Mouse (Mus musculus) forelimb bud, embryonic 11.5 days (tissue): ENCODE measurements around the gene Ralgapa2.

Experiments
- DNase-seq: peaks from one replicate; pipeline ENCODE4 v3.0.0-alpha.2; 2012; ENCODE audit warnings: low read depth, low spot score

The Ralgapa2 gene

DNA sequence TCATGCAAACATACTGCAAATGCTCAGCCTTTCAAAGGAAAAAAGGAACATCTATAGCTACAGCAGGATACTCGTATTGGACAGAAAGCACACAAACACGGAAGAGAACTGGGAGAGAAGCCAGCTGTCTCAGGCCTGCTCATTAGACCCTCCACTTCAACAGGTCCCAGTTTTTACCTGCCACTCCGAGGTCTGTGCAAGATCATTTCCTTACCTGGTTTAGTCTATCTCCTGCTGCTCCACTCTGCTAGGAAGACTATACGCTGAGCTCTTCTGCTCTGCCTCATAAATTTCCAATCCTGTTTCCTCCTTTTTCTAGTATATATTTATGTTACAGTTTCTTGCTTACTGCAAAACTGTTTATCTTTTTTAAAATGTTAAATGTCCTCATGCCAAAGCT lies 70.4 kb downstream of the Ralgapa2 start:
- no peak for DNase-seq

DNA sequence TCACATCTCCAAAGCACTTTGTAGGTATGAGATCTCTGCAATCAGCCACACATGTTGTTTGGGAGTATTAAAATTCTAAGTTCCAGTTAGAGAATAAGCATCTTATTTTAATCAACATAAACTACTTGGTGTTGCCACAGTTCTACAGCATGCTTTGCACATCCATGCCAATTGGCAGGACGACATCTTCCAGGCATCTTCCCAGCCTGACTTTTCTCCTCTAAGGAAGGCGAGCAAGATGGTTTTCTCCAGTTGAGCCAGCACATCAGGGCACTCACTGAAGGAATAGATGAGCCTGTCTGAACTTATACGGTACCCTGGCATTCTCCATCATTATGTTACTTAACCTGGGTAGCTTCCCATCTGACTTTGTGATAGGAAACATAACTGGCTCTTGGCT lies 83.4 kb downstream of the Ralgapa2 start:
- no peak for DNase-seq

DNA sequence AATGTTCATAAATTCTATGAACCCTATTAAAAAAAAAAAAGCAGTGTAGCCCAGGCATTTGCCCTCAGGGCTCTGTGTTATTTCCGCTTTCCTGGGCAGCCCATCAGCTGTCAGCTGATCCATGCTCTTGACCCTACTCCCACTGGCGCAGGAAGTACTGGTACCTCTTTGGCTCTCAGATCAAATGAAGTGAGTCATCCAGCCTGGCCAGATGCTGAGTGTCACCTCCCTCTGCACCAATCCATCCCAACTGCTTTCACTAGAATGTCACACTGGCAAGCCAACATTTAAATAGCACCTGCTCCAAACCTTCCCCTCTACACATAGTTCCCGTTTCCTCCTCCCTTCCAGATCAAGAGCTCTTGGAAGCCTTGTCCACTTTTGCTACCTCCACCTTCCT lies 84.8 kb downstream of the Ralgapa2 start:
- no peak for DNase-seq

DNA sequence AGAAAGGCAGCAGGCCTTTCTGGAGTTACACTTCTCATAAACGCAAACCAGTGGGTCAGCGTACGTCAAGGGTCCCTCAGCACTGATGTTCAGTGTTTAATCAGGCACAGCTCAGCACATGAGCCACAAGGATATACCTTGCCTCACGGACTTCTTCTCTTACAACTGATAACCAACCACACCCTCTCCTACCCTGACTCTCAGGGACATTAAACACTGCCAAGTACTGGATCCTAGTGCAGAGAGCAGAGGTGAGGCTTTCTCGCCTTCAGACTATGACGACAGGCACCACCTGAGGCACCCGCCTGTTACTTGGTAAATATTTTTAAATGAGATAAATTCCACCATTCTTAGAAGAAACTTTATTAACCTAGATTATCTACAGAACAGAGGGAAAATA lies 85.8 kb downstream of the Ralgapa2 start:
- no peak for DNase-seq

DNA sequence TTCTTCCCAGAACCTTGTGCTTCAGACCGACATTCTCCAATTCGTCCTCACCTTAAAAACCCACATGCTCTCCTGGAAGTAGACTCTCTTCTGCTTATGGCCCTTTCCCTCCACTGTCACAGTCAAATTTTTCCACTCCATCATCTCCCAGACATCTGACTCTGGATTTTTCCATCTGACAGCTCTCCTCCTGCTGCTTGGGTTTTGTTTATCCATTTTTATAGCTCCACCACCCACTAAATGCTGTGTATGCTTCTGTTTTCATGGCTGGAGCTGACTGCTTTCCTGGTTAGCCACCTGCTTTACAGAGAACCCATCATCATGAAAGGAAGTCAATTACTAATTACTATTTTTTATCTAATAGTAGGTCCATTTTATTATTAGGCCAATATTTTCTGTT lies 86.9 kb downstream of the Ralgapa2 start:
- DNase-seq = no peak

DNA sequence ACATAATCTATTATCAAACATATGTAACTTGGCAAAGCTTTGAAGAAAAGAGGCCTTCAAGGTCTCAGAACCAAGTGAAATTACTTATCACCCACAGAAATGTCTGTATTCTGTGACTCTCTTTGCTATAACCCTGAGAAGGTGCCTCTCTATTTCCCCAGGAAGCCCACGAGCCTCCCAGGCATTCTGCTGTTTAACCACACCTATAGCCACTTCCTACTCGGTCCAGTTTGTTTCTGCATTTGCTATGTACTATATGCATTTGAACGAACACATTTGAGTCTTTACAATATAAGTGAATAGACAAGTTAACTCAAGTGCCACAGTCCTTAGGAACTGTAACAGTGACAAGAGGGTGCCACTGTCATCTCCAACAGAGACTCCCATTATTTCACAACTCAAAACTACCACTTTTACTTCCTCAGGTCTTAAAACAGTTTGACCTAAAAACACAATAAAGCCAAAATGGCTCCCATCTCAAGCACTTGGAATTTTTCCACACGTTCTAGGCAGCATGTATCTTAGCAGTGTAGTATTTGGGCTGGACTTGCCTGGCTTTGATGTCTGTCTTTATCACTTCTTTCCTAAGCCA lies 88.3 kb downstream of the Ralgapa2 start:
- DNase-seq = no peak

DNA sequence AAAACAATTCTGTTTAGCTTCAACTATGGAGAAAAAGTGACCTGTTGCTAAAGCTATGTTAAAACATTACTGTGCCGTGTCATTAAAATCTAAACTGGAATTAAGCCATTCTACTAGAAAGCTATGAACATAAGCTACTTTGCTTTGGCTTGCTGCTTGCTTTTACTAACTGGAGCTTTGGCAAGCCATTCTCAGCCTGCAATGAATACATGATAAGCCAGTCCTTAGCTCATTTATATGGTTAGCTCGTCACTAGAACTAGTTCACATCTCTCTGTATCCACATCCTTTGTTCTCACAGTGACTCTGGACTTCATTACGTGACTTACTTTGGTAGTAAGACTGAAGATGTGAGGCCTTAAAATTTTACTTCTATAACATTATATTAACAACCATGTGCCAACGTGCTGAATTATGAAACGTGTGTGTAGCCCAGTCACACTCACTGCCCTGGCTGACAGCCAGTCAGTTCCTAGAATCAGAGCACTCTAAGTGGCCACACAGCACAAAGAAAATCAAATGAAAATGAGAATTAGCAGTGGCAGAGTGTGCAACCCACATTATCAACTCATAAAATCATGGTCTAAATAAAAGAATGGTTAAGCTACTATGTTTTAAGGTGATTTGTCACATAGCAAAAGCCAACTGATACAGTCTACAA lies 89.0 kb downstream of the Ralgapa2 start:
- no peak for DNase-seq

DNA sequence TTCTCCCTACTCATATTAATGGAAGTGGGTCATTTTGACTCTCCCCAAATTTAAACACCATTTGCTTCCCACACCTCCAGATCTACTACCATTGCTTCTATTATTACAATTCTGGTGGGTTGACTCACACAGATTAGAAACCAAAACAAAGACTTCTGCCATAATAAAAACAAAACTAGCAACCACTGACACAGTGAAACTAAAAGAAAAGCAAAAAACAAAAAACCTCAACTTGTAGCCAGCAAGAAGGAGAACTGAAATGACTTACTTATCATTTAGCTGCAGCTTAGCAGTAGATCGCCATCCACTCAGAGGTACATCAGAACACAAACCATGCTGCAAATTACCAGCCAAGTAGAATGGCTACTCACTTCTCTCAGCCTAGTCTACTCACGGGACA lies 95.9 kb downstream of the Ralgapa2 start:
- no peak for DNase-seq

DNA sequence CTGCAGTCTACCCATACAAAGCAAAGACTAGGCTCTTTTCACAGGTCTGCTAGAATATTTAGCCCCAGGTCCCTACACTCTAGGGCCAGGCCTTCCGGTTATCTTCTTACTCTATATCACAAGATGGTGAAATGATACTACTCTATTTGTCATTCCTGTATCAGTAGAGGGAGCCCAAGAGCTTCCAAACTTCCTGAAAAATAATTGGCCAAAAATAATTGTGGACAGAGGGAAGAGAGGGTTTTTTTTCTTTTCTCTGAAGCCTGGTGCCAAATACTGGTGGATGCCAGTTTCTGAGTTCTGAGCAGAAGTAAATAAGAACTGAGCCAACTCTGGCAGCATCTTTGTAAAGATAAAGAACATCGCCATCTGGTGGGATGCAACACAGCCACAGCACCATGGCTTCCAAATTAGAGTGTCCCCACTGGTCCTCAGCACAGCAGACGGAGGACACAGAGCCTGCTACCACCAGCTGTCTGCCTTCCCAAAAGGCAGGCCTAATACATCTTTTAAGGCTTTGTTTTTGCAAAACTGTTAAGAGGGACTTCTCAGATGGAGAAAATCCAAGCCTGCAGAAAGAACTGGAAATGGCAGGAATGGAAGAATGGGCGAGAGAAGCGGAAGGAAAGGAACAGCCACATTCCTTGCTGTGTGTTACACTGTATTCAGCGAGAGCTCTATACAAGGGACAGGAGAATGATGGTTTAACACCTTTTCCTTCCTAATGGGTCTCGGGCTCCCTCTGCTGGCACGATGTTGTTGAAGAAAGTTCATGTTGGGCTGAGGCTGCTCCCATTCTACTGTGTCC lies 97.5 kb downstream of the Ralgapa2 start:
- DNase-seq = peak; percentile 72

DNA sequence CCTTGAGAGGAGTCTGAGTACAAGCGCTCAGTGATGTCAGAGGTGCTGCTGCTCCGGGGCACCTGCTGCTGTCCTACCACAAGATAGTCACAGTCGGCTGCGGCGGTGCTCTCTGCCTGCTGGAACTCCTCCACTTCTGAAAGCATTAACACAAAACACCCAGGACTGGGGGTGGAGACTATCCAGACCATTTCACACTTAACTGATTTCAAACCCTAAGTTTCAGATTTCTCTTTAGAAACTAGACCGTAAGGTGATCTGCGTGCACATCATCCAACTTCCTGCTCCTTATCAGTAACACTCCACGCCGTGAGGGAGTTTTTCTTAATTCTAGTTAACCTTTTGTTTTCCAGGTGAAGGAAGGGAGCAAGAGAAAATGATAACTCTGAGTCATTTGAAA lies 99.4 kb downstream of the Ralgapa2 start:
- no peak for DNase-seq

DNA sequence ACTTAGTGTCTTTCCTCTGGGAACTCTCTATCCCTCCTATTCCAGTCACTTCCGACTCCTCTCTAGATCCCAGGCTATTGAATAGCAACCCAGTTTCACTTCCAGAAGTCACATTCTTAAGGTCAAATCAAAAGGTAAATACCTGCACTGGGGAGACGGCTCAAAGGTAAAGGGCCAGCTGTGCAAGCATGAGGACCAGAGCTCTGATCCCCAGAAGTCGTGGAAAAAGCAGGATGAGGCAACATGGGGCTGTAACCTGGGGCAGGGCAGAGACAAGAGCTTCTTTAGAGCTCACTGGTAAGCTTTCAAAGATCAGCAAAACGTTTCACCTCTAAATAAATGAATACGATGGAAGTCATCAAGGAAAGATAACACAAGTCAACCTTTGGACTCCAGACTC lies 100.2 kb downstream of the Ralgapa2 start:
- no peak for DNase-seq

DNA sequence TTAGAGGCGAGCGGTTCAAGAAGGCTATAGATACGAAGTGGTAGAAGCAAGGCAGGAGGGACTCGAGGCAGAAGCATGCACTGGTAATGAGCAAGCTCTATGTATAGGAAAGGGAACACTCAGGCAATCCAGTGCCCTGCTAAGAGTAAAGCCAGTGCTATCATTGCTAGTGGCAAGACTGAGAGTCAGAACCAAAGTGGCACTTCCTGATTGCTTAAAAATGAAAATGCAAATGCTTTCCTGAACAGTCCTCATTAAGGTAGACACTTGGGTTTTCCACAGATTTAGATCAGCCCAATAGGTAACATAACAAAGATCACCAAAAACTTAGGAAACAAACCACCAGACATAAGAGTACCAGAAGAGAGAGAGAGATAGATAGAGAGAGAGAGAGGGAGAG lies 105.1 kb downstream of the Ralgapa2 start:
- no peak for DNase-seq

DNA sequence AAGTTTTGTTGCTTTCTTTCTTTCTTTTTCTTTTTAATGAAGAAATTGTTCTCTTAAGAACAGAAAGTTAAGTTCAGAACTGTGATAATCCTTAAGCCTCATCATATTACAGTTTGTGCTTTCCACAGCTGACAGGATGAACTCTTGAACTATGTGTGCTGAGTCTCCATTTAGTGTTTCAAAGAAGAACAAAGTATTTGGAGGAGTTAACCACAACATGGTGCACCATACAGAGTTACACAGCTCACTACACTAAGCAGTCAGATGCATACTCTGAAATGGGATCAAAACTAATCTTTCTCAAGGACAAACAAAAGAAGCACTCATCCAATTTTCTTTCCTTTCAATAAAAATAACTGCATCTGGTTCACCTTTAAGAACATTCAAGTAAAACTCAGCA lies 110.6 kb downstream of the Ralgapa2 start:
- no peak for DNase-seq

DNA sequence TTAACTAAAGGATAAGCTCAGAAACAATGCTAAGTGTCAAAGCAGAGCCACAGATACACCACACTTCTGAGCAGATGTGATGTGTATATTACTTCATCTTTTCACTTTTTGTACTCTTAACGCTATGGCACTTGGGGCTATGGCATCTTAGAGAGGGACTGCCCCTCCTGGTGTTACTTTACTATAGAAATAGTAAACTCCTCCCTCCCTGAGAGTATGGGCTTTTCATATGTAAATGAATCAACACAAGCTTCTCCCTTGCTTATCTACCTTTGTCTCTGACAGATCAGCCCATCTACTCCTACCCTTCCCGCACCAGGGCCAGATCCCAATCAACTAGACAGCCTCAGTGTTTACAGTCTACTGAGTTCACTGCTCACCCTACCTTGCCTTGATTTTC lies 111.4 kb downstream of the Ralgapa2 start:
- no peak for DNase-seq

DNA sequence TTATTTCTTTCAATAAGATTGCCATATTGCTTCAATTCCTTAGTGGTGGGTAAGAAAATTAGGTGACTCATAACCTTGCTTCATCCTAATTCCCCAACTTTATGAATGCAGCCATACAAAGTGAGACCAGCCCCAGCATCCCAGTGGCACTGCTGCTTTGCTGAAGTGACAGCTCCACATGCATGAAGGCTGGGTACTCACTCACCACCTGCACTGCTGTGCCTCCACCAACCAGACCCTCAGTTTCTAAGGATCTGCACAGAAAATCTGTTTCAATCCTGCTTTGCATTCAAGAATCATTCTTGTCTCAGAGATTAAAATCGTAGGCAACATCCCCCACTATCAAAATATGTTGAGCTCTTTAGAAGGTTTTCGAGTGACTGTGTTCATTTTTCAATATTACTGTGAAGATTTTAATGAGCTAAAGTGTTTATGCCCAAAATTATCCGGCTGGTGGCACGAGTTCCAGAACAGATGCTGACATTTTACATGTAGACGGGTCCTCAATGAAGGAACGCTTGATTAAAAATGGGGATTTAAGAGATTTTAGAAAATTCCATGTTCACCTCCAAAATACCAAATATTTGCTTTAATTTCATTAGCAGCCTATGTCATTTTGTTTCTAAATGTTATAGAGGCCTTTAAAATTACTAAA lies 113.8 kb downstream of the Ralgapa2 start:
- no peak for DNase-seq

DNA sequence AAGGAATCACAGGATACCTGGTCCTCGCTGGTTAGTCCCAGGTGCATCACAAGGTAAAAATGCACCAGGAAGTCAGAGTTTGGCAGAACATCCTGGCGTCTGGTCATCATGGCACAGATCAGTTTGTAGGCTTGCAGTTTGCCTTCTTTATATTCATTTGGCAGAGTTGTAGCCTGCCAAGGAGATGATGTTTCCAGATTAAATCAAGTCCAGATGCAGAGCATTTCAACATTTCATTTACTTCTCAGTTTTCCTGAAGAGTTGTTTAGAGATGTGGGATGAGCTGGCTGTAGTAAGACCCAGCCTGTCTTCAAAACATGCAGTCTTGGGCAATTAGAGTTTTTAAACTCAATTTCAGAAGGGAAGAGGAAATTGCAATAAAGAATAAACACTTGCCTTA lies 124.9 kb downstream of the Ralgapa2 start:
- no peak for DNase-seq

DNA sequence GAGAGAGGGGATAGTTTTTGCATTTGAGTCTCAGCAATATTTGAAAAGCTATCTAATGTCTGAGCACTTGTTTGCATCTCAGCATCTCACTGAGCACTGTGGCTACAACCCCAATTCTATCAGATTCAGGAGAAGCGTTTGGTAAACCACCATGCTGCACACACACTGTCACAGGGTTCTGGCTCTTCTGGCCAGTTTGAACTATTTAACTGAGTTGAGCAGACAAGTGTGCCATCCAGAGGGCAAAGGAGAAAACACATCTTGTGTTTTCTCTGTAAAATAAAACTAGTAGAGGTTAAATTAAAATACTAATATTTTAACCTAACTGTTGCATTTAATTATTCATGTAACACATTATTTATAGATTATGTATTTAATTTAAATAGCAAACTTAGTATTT lies 127.6 kb downstream of the Ralgapa2 start:
- no peak for DNase-seq

DNA sequence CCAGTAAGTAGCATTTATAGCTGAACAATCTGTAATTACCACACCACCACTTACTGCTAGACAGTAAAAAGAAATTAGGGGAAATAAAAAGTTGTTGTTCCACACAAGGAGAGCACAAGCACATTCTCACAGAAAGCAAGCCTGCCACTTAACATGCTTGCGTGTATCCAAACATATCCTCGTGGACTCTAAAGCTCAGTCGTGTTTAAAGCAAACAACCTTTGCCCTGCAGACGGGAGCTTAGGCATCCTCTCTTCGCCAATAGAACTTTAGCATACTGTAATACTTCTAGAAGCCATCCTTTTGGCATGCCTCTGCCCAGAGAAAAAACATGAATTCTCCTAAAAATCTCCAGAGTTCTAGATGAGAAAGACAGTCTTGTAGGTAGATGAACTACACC lies 135.9 kb downstream of the Ralgapa2 start:
- no peak for DNase-seq

DNA sequence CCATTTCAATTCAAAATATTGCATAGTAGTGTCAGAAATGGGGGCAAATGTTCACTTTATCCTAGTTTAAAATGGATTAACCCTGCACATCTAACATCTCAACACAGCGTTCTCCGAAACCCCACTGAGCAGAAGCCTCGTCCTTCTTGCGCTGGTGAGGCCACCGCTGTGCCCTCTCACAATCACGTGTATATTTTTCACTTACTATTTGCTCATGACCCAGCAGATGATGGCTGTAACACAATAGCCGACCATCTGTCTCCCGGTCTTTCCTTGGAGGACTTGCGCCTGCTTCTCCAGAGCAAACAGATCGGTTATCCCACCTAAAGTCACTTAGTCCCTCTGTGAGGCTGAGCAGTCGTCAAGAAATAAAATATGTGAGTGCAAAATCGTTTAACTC lies 146.0 kb downstream of the Ralgapa2 start:
- no peak for DNase-seq

DNA sequence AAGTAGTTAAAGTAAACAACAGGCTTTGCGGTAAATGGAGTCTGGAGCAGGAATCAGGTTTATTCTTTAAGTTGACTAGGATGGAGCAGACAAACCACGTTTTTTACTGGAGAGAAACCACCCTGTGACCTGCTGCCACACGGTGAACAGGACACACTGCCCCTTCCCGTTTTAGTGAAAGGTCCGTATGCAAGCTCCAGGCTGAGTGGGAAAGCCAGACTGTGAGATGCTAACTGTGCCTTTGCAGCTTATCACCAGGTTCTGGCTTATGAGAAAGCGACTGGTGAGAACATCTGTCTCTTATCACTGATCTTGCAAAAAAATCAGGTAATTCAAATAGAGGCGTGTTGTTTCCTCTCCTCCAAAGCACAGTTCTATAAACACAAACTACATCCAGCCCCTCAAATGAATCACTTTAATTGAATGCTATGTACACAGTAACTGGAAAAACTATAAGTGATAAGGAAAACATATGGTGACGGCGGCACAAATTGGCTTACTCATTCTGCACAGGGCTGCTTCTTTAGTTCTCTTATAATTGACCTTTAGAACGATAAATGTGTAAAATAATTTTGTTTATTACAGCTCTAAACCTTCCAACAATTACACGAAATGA lies 146.7 kb downstream of the Ralgapa2 start:
- no peak for DNase-seq

DNA sequence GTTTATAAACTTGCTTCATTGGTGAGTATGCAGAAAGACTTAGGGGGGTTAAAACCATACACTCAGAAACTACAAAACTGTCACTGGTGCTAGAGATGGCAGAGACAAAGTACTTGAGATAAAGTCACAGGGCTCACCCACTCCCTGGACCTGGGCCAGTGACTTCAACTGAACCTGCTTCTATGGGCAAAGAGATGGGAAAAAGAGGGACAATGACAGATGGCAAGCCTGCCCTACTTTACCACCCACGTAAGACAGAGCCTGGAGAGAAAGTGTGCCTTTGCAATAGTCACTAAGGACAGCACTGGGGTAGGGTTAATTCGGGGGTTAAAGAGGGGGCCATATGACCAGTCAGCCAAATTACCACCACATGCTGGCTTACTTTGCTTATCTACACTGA lies 148.7 kb downstream of the Ralgapa2 start:
- DNase-seq = no peak

DNA sequence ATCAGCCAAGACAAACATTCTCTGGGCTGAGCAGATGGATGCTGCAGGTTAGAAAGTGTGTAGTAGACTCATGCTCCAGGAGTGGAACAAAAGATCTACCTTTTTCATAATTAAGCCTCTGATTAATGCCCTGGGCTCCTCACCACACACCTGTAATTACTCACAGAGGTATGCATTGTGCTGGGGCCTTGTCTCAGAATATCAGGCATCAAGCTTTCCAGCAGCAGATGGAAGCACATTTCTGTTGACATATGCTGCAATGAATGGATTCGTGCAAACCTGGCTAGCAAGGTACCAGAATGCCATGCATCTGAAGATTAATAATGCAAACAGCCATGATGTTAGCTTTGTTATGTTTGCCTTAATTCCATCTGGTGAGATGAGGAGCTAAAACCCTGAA lies 149.2 kb downstream of the Ralgapa2 start:
- DNase-seq = no peak
